Mouse (Mus musculus): Measurements from ENCODE around the gene Samm50.
A peak's percentile ranks its signal among the peaks of the same experiment; 100 is the strongest.
"Not testable (repeated sequence)": the region's sequence is repeated elsewhere in the genome, so short reads cannot be mapped to it uniquely, and the experiment has no call there.

Samm50 gene

GRCm38 (mm10) chr15:84192058-84192791 lies at the start of gene Samm50:
Gene Samm50 (plus strand): TSS chr15:84192241.
- peak; percentile 81 for DNase-seq (ENCODE audit: low read depth, low spot score)

- no peak for DNase-seq (ENCODE audit: low read depth, low spot score)
Measured at GRCm38 (mm10) chr15:84156158-84156557, 35.9 kb upstream of the Samm50 start.

- DNase-seq (ENCODE audit: low read depth, low spot score), result not testable (repeated sequence)
Measured at GRCm38 (mm10) chr15:84157530-84157929, 34.5 kb upstream of the Samm50 start.

- DNase-seq (ENCODE audit: low read depth, low spot score), result no peak
Measured at GRCm38 (mm10) chr15:84161871-84162270, 30.2 kb upstream of the Samm50 start.

- no peak for DNase-seq (ENCODE audit: low read depth, low spot score)
Measured at GRCm38 (mm10) chr15:84166818-84167217, 25.2 kb upstream of the Samm50 start.

- DNase-seq (ENCODE audit: low read depth, low spot score), result peak; percentile 96
Measured at GRCm38 (mm10) chr15:84167600-84167999, 24.4 kb upstream of the Samm50 start, which contains the start of gene Pnpla3. Gene Pnpla3 (plus strand): TSS chr15:84167837.

- peak; percentile 77 for DNase-seq (ENCODE audit: low read depth, low spot score)
Measured at GRCm38 (mm10) chr15:84168170-84169161, 23.6 kb upstream of the Samm50 start.

GRCm38 (mm10) chr15:84169511-84169910 lies 22.5 kb upstream of the Samm50 start:
- no peak for DNase-seq (ENCODE audit: low read depth, low spot score)

- no peak for DNase-seq (ENCODE audit: low read depth, low spot score)
Measured at GRCm38 (mm10) chr15:84171166-84171565, 20.9 kb upstream of the Samm50 start.

- DNase-seq (ENCODE audit: low read depth, low spot score), result no peak
Measured at GRCm38 (mm10) chr15:84178733-84179132, 13.3 kb upstream of the Samm50 start.

- DNase-seq (ENCODE audit: low read depth, low spot score), result no peak
Measured at GRCm38 (mm10) chr15:84182000-84182399, 10.0 kb upstream of the Samm50 start.

GRCm38 (mm10) chr15:84183967-84184366 lies 8.1 kb upstream of the Samm50 start:
- no peak for DNase-seq (ENCODE audit: low read depth, low spot score)

GRCm38 (mm10) chr15:84186196-84186595 lies 5.8 kb upstream of the Samm50 start:
- DNase-seq (ENCODE audit: low read depth, low spot score), result no peak

GRCm38 (mm10) chr15:84188887-84189530 lies 3.0 kb upstream of the Samm50 start:
- DNase-seq (ENCODE audit: low read depth, low spot score), result no peak

GRCm38 (mm10) chr15:84189881-84190280 lies 2.2 kb upstream of the Samm50 start:
- DNase-seq (ENCODE audit: low read depth, low spot score), result peak; percentile 26

- DNase-seq (ENCODE audit: low read depth, low spot score), result no peak
Measured at GRCm38 (mm10) chr15:84191724-84192057, 350 bp upstream of the Samm50 start.

GRCm38 (mm10) chr15:84196486-84197165 lies 4.6 kb downstream of the Samm50 start:
- DNase-seq (ENCODE audit: low read depth, low spot score), result no peak

GRCm38 (mm10) chr15:84207327-84207726 lies 15.3 kb downstream of the Samm50 start:
- DNase-seq (ENCODE audit: low read depth, low spot score), result no peak

GRCm38 (mm10) chr15:84209517-84210412 lies 17.7 kb downstream of the Samm50 start:
- no peak for DNase-seq (ENCODE audit: low read depth, low spot score)

GRCm38 (mm10) chr15:84210461-84210860 lies 18.4 kb downstream of the Samm50 start:
- no peak for DNase-seq (ENCODE audit: low read depth, low spot score)
